Mouse (Mus musculus) gonadal fat pad, adult 2 months (tissue): ENCODE measurements around the gene Btg3. TPM values are rescaled to one million over a fixed set of nuclear protein-coding genes. Genes with fewer than 3 reads are reported as not detected.
"Not testable (repeated sequence)": the region's sequence is repeated elsewhere in the genome, so short reads cannot be mapped to it uniquely, and the experiment has no call there.

Source experiments
- DNase-seq: peaks from one replicate; pipeline ENCODE4 v3.0.0-alpha.2; 2012; ENCODE audit warnings: low read depth
- polyA plus RNA-seq: library from polyadenylated mRNA; depleted of rRNA; stranded (reverse); fragments of >200 nt; gene quantifications from 2 replicates; pipeline ENCODE4 v1.2.3, GENCODE M21; 2012; rRNA removed

Gene Btg3
- polyA plus RNA-seq: 44.1 and 48.2 TPM in 2 replicates

GRCm38 (mm10) chr16:78376745-78377570 lies at the start of gene Btg3:
Gene Btg3 (minus strand): TSS chr16:78377192.
- DNase-seq: peak; percentile 33

GRCm38 (mm10) chr16:78417733-78418132 lies 40.7 kb upstream of the Btg3 start:
- no peak for DNase-seq

GRCm38 (mm10) chr16:78416500-78416899 lies 39.5 kb upstream of the Btg3 start:
- no peak for DNase-seq

GRCm38 (mm10) chr16:78409991-78410390 lies 33.0 kb upstream of the Btg3 start:
- no peak for DNase-seq

GRCm38 (mm10) chr16:78407855-78408254 lies 30.9 kb upstream of the Btg3 start:
- no peak for DNase-seq

- DNase-seq: no peak
Observed at GRCm38 (mm10) chr16:78406657-78407056, 29.7 kb upstream of the Btg3 start.

- no peak for DNase-seq
Observed at GRCm38 (mm10) chr16:78402316-78402715, 25.3 kb upstream of the Btg3 start.

- no peak for DNase-seq
Observed at GRCm38 (mm10) chr16:78399423-78399822, 22.4 kb upstream of the Btg3 start.

GRCm38 (mm10) chr16:78398734-78399133 lies 21.7 kb upstream of the Btg3 start:
- DNase-seq: no peak

GRCm38 (mm10) chr16:78391354-78391753 lies 14.4 kb upstream of the Btg3 start:
- no peak for DNase-seq

- DNase-seq: no peak
Observed at GRCm38 (mm10) chr16:78389986-78390385, 13.0 kb upstream of the Btg3 start.

GRCm38 (mm10) chr16:78389122-78389521 lies 12.1 kb upstream of the Btg3 start:
- DNase-seq: no peak

- DNase-seq: no peak
Observed at GRCm38 (mm10) chr16:78378493-78378892, 1.5 kb upstream of the Btg3 start.

GRCm38 (mm10) chr16:78375821-78376691 lies 936 bp downstream of the Btg3 start:
- DNase-seq: no peak

- no peak for DNase-seq
Observed at GRCm38 (mm10) chr16:78375222-78375621, 1.8 kb downstream of the Btg3 start.

GRCm38 (mm10) chr16:78373743-78374142 lies 3.2 kb downstream of the Btg3 start:
- no peak for DNase-seq

- DNase-seq: no peak
Observed at GRCm38 (mm10) chr16:78372786-78373185, 4.2 kb downstream of the Btg3 start.

GRCm38 (mm10) chr16:78371491-78372046 lies 5.4 kb downstream of the Btg3 start:
- DNase-seq: no peak

- not testable (repeated sequence) for DNase-seq
Observed at GRCm38 (mm10) chr16:78364554-78364953, 12.4 kb downstream of the Btg3 start.

GRCm38 (mm10) chr16:78361466-78361865 lies 15.5 kb downstream of the Btg3 start:
- DNase-seq: no peak

- no peak for DNase-seq
Observed at GRCm38 (mm10) chr16:78357757-78358156, 19.2 kb downstream of the Btg3 start.

- DNase-seq: no peak
Observed at GRCm38 (mm10) chr16:78347328-78347926, 29.6 kb downstream of the Btg3 start.
